Mouse (Mus musculus) ovary, postnatal 10 days (tissue): ENCODE measurements around the gene Rnf208.

ENCODE experiments used
- DNase-seq: peaks from one replicate; pipeline ENCODE4 v3.0.0; 2022; ENCODE audit warnings: low spot score

Gene Rnf208

DNA sequence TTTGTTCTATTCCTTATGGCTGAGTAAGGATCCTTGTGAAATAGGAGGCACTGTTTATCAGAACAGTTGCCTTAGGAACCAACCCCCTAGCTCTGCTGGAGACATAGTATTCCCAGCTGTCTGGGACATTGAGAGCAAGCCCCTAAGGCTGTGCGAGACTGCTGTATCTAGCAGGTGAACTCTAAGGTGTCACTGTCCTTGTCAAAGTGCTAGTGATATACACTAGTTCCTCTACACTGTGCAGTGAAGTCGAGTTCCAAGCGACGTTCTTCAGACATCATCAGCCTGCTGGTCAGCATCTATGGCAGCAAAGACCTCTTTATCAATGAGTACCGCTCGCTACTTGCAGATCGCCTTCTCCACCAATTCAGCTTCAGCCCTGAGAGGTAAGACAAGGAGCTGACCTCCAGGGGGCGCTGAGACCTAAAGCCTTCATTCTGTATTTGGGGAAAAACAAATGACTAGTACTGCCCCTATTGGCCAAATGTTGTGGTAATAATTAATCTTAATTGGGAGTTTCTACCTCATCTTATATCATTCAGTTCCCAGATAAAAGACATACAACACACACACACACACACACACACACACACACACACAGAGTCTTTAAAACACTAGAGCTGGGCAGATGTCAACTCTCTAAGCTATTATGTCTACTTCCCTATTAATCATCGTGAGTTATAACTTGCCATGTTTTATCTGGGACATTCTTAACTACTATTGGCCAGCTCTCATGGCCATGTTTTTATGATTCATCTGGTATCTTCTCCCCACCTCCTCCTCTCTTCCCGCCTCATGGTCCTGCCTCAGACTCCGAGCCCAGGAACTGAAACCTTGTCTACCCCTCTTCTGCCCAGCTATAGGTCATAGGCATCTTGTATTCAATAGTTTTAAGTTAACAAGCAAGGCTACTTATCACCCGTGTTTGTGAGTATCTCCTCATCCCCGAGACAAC is 37.1 kb downstream of the Rnf208 start:
- DNase-seq: no peak

GRCm38 (mm10) chr2:25285551-25285950 is 43.5 kb downstream of the Rnf208 start:
- DNase-seq: no peak

DNA sequence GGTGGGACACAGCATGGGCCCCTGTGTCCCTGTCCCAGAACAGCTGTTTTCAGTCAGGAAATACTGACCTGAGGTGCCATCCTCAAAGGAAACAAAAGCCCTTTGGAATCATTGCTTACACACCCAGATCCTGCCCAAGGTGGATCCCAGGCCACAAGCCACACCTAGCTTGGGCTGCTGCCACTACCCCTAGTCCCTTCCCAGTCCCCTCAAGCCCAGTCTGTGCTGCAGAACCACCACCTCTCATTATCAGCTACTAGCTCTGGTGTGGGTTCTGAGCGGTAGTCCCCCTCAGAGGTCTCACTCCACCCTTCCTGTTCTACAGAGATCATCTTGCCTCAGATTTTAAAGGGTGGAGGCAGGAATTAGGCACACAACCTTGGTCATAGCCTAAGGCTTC is 44.3 kb downstream of the Rnf208 start:
- DNase-seq: no peak

GRCm38 (mm10) chr2:25286837-25287636 is 45.0 kb downstream of the Rnf208 start:
- DNase-seq: no peak

DNA sequence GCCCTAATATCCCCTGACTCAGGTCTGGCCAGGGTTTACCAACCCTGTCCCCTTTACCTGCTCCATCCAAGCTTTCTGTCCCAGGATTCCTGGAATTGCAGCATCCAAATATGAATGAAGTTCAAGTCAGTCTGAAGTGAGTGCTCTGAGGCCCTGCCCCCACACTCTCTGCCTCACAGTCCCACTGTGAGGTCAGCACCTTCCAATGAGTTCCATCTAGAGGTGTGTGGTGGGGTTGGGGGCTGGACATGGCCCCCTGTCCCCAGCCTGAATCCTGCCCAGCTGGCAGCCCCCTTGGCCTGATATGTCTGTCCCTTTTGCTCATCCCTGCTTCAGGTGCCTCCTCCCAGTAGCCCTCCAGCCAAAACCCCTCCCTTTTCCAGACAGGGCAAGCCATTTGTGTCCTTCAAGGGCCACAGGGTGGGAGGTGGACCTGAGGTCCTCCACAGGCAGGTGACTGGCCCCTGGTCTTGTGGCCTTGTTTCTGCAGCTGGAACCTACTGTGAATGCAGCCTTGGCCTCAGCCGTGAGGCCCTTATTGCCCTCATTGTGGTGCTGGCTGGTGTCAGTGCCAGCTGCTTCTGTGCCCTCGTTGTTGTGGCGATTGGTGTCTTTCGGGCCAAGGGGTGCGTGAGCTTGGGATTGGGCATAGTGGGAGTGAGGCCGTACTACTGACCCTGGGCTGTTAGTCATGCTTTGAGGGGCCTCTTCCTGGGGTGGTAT is 46.0 kb downstream of the Rnf208 start, which contains the start of gene Tmem210:
Gene Tmem210, plus strand, starts transcription at position 219 of the 723 bp plus-strand sequence.
- DNase-seq: no peak

DNA sequence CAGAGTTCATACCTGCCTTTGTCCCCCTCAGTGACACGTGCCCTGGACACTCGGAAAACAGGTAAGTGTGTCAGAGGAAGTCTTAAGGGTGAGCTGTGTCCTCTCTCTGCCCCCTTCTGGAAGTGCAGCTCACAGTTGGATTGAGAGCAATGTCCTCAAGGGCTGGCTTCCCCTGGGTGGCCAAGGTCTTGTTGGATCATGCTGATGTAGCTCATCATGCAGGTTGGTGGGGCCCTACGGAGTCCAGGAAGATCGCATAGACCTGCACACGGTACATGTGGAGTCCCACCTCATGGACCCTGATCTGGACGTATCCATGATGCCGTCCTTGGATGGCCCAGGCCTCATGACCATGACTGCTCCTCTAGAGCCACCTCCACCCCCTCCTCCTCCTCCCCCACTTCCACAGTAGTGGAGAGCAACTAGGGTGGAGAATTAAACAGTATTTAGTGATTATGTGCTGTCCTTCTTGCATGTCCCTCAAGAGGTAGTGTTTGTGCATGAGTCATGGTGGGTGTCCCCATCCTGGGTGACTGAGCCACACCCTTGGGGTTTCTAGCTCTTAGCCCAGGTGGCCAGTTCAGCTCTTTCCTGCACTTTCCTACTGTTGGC is 46.8 kb downstream of the Rnf208 start:
- DNase-seq: no peak

GRCm38 (mm10) chr2:25289651-25290050 is 47.6 kb downstream of the Rnf208 start, which contains the start of gene Lrrc26:
Lrrc26 (plus strand) TSS chr2:25289915.
- no peak for DNase-seq

GRCm38 (mm10) chr2:25290101-25290815 is 48.2 kb downstream of the Rnf208 start:
- DNase-seq: no peak

GRCm38 (mm10) chr2:25290816-25291130 is 48.7 kb downstream of the Rnf208 start:
- DNase-seq: no peak

GRCm38 (mm10) chr2:25291184-25292053 is 49.4 kb downstream of the Rnf208 start:
- DNase-seq: no peak

DNA sequence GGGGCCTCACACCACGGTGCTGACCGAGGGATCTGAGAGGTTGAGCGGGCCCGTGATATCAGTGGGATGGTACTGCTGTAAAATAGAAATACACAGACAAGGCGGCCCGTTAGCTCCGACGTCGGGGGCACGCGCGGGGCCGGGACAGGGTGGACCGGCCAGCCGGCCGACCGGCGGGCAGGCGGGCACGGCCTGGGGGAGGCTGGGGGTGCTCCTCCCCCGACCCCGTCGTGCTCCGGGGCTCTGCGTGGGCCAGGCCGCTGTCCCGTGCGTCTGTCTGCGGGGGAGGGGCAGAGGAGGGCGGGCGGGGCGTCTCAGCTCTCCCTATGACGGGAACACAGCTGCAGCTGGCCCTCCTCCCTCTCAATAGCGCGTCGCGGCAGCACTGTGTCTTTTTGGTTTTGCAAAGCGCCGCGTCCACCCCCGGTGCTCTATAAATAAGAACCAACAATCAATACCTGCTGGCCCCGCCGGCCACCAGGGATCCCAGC is 50.0 kb downstream of the Rnf208 start:
- no peak for DNase-seq

- no peak for DNase-seq
Measured at GRCm38 (mm10) chr2:25292856-25293255, 50.8 kb downstream of the Rnf208 start.

DNA sequence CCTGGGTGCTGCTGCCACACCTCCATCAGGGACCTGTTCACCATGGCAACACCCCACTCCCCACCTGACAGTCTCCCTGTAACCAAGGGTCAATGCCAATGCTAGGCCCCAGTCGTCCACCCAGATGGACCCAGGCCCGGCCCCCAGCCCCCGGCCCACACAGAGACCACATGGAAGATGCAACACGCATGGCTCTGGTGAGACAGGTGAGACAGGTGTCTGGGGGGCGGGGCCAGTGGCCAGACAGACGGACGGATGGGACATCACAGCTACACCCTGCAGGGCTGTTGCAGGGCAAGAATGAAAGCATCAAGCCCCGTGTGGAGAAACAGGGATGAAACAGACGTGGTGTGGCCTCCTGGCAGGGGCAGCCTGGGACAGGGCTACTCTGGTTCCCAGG is 51.7 kb downstream of the Rnf208 start:
- no peak for DNase-seq
